In genomic region chr15:81359421-81359820, GRCm38 (mm10) we compare ENCODE assay signal across 13 mouse cellular contexts. TPM values are rescaled to one million over a fixed set of nuclear protein-coding genes. Genes with fewer than 3 reads are reported as not detected.
DNase-seq lines count a peak whose midpoint lies in the region; ATAC-seq lines count a peak whose summit lies in the region.
"Had no signal": no experiment of that assay in that cellular context is flagged by ENCODE, and none has a peak within 500 bp of the region (broad histone marks: within the 10 kb centered on the region; RNA-seq: fewer than 3 reads in every experiment).

No protein-coding gene starts in this region.

- no peaks in the 10 kb centered on the region for H3K27me3 ChIP-seq in heart, embryonic 16.5 days (ENCODE audit: control insufficient read depth, insufficient read depth, low read length)
- no peaks in the 10 kb centered on the region for H3K27me3 ChIP-seq in neural tube, embryonic 12.5 days (replicated peaks)
- no peaks in the 10 kb centered on the region for H3K27me3 ChIP-seq in limb, embryonic 13.5 days
- no peaks in the 10 kb centered on the region for H3K27me3 ChIP-seq in stomach, embryonic 15.5 days (replicated peaks)

- H3K27ac ChIP-seq in heart, embryonic 16.5 days (ENCODE audit: low read length): no peak overlapping the region
- H3K27ac ChIP-seq in neural tube, embryonic 12.5 days: no peak overlapping the region
- no peak overlapping the region for H3K27ac ChIP-seq in limb, embryonic 13.5 days
- no peak overlapping the region for H3K27ac ChIP-seq in stomach, embryonic 15.5 days

- DNase-seq in heart, postnatal 25 days (ENCODE audit: low spot score): no peak
- DNase-seq in neural tube, embryonic 10.5 days (ENCODE audit: extremely low spot score, low spot score): no peak
- DNase-seq in layer of hippocampus, postnatal 36 days: no peak
- no peak for DNase-seq in cerebellum, adult 9-10 months
- DNase-seq: gastrocnemius, postnatal 25 days; thymus, adult 18-20 months had no signal

- H3K4me3 ChIP-seq in heart, embryonic 16.5 days (ENCODE audit: low read length): no peak overlapping the region; the same call in 1 of the 2 replicates
- no peak overlapping the region for H3K4me3 ChIP-seq in neural tube, embryonic 12.5 days
- peak overlapping the region; percentile 2 for H3K4me3 ChIP-seq in limb, embryonic 13.5 days
- no peak overlapping the region for H3K4me3 ChIP-seq in stomach, embryonic 15.5 days (replicated peaks)

- peaks cover 11% of the 10 kb centered on the region for H3K4me1 ChIP-seq in heart, embryonic 16.5 days (ENCODE audit: control insufficient read depth, insufficient read depth, low read length)
- peaks cover 25% of the 10 kb centered on the region for H3K4me1 ChIP-seq in neural tube, embryonic 12.5 days
- H3K4me1 ChIP-seq in limb, embryonic 13.5 days: peaks cover 32% of the 10 kb centered on the region
- H3K4me1 ChIP-seq in stomach, embryonic 15.5 days: 0 out of 2 replicates have a peak, but pooled peaks cover 6% of the 10 kb centered on the region

- H3K4me2 ChIP-seq in heart, embryonic 16.5 days (ENCODE audit: low read depth, low read length): peak overlapping the region; percentile 73; the same call in 1 of the 2 replicates
- H3K4me2 ChIP-seq in neural tube, embryonic 12.5 days (replicated peaks): peak overlapping the region; percentile 64
- peak overlapping the region; percentile 79 for H3K4me2 ChIP-seq in limb, embryonic 13.5 days (replicated peaks)
- peak overlapping the region; percentile 64; the same call in 1 of the 2 replicates for H3K4me2 ChIP-seq in stomach, embryonic 15.5 days

- ATAC-seq in heart, embryonic 16.5 days (replicated peaks; ENCODE audit: extremely low read depth, insufficient read depth, low FRiP score): no peak
- ATAC-seq in neural tube, embryonic 12.5 days (ENCODE audit: low FRiP score, low read depth): no peak
- no peak for ATAC-seq in limb, embryonic 13.5 days (ENCODE audit: low FRiP score, low read depth)
- ATAC-seq in stomach, embryonic 15.5 days (ENCODE audit: insufficient read depth, low FRiP score, low read depth): no peak

- WGBS in heart, embryonic 16.5 days: 85% methylated on average over 5 of the region's 5 CpGs
- 90% methylated on average over 5 of the region's 5 CpGs for whole genome bisulfite sequencing in neural tube, embryonic 12.5 days
- WGBS in limb, embryonic 13.5 days: 89% methylated on average over 5 of the region's 5 CpGs
- WGBS in stomach, embryonic 15.5 days: 79% methylated on average over 5 of the region's 5 CpGs

- H3K36me3 ChIP-seq in heart, embryonic 16.5 days (ENCODE audit: control insufficient read depth, insufficient read depth): peaks cover 5% of the 10 kb centered on the region; the same call in 1 of the 2 replicates
- H3K36me3 ChIP-seq in neural tube, embryonic 12.5 days: peaks cover 11% of the 10 kb centered on the region; the same call in 1 of the 2 replicates
- H3K36me3 ChIP-seq in limb, embryonic 13.5 days: peaks cover 15% of the 10 kb centered on the region
- H3K36me3 ChIP-seq in stomach, embryonic 15.5 days: no peaks in the 10 kb centered on the region; the same call in none of the 2 replicates

- H3K9ac ChIP-seq in heart, embryonic 16.5 days (ENCODE audit: low read length): no peak overlapping the region
- no peak overlapping the region for H3K9ac ChIP-seq in neural tube, embryonic 12.5 days
- H3K9ac ChIP-seq in limb, embryonic 13.5 days: no peak overlapping the region
- H3K9ac ChIP-seq in stomach, embryonic 15.5 days: no peak overlapping the region

- intact Hi-C loops in heart, postnatal 25 days (cut with DNase I): no loop called here

- H3K9me3 ChIP-seq in heart, embryonic 16.5 days (replicated peaks; ENCODE audit: control insufficient read depth, low read length): no peaks in the 10 kb centered on the region
- H3K9me3 ChIP-seq in neural tube, embryonic 12.5 days: no peaks in the 10 kb centered on the region
- no peaks in the 10 kb centered on the region for H3K9me3 ChIP-seq in limb, embryonic 13.5 days
- no peaks in the 10 kb centered on the region for H3K9me3 ChIP-seq in stomach, embryonic 15.5 days

RNA-seq across cellular contexts. Expression of gene Slc25a17, which starts 1.2 kb away (rescaled TPM):
- 56.3 and 61.8 TPM in 2 replicates for polyA plus RNA-seq in heart, embryonic 16.5 days (2015; fragmentation: Nextera tagmentation; extraction: Ambion mirVana)
- total RNA-seq in heart, postnatal 25 days (2021): 10 to 100 TPM; 17.2 to 17.8 TPM
- 112 and 119 TPM in 2 replicates for polyA plus RNA-seq in neural tube, embryonic 12.5 days (2016; fragmentation: Nextera tagmentation; extraction: Ambion mirVana)
- 117 and 119 TPM in 2 replicates for polyA plus RNA-seq in limb, embryonic 13.5 days (2015; fragmentation: Nextera tagmentation; extraction: Ambion mirVana)
- 92.8 and 95.6 TPM in 2 replicates for polyA plus RNA-seq in stomach, embryonic 15.5 days (2015; fragmentation: Nextera tagmentation; extraction: Ambion mirVana)
- 10 to 100 TPM; 39.8 to 44.0 TPM for total RNA-seq in layer of hippocampus, postnatal 36 days (2021)

RNA-seq across cellular contexts. Expression of gene St13, which starts 40.5 kb away (rescaled TPM):
- 104 and 121 TPM in 2 replicates for polyA plus RNA-seq in heart, embryonic 16.5 days (2015; fragmentation: Nextera tagmentation; extraction: Ambion mirVana)
- 100 to 1,000 TPM in 1 of 2 experiments, 10 to 100 TPM in 1; 86.0 to 108 TPM for total RNA-seq in heart, postnatal 25 days (2021)
- 190 and 196 TPM in 2 replicates for polyA plus RNA-seq in neural tube, embryonic 12.5 days (2016; fragmentation: Nextera tagmentation; extraction: Ambion mirVana)
- polyA plus RNA-seq in limb, embryonic 13.5 days (2015; fragmentation: Nextera tagmentation; extraction: Ambion mirVana): 185 and 189 TPM in 2 replicates
- polyA plus RNA-seq in stomach, embryonic 15.5 days (2015; fragmentation: Nextera tagmentation; extraction: Ambion mirVana): 146 and 152 TPM in 2 replicates
- total RNA-seq in layer of hippocampus, postnatal 36 days (2021): 100 to 1,000 TPM; 177 to 181 TPM

RNA-seq across cellular contexts. Expression of gene Xpnpep3, which starts 40.5 kb away (rescaled TPM):
- 10.7 and 11.2 TPM in 2 replicates for polyA plus RNA-seq in heart, embryonic 16.5 days (2015; fragmentation: Nextera tagmentation; extraction: Ambion mirVana)
- 10 to 100 TPM; 10.2 to 12.6 TPM for total RNA-seq in heart, postnatal 25 days (2021)
- polyA plus RNA-seq in neural tube, embryonic 12.5 days (2016; fragmentation: Nextera tagmentation; extraction: Ambion mirVana): 9.7 TPM in 2 replicates
- 12.2 and 12.6 TPM in 2 replicates for polyA plus RNA-seq in limb, embryonic 13.5 days (2015; fragmentation: Nextera tagmentation; extraction: Ambion mirVana)
- polyA plus RNA-seq in stomach, embryonic 15.5 days (2015; fragmentation: Nextera tagmentation; extraction: Ambion mirVana): 9.6 and 11.2 TPM in 2 replicates
- total RNA-seq in layer of hippocampus, postnatal 36 days (2021): 10 to 100 TPM; 17.3 to 18.0 TPM

RNA-seq across cellular contexts. Expression of gene Dnajb7, which starts 48.7 kb away (rescaled TPM):
- polyA plus RNA-seq in heart, embryonic 16.5 days (2015; fragmentation: Nextera tagmentation; extraction: Ambion mirVana): 1.2 and 1.7 TPM in 2 replicates
- total RNA-seq in heart, postnatal 25 days (2021): not detected
- polyA plus RNA-seq in neural tube, embryonic 12.5 days (2016; fragmentation: Nextera tagmentation; extraction: Ambion mirVana): 1.9 and 2.0 TPM in 2 replicates
- polyA plus RNA-seq in limb, embryonic 13.5 days (2015; fragmentation: Nextera tagmentation; extraction: Ambion mirVana): 2.5 and 2.9 TPM in 2 replicates
- 1.8 and 2.1 TPM in 2 replicates for polyA plus RNA-seq in stomach, embryonic 15.5 days (2015; fragmentation: Nextera tagmentation; extraction: Ambion mirVana)
- not detected for total RNA-seq in layer of hippocampus, postnatal 36 days (2021)
- total RNA-seq: adrenal gland, postnatal 14 days; common myeloid progenitor, adult 5-6 weeks; gastrocnemius, postnatal 25 days; MEL had no signal
